Mouse (Mus musculus) bone marrow, adult 2 months (tissue): ENCODE measurements at regions not wholly inside any gene's neighbourhood (a gene's known extent, or its start where the extent isn't known, plus 50 kb on each side); places are given as distances from the start of the nearest gene placed in this dataset.

Source experiments
- H3K27ac ChIP-seq: fragments of 200-500 bp; 2 replicates; pipeline ENCODE4 v1.5.1; 2012; ENCODE audit warnings: low read depth, mild to moderate bottlenecking, control low read depth, inconsistent platforms, low read length; ENCODE audit not compliant: control insufficient read depth, poor library complexity, insufficient read depth
- H3K4me1 ChIP-seq: fragments of 200-500 bp; 2 replicates; pipeline ENCODE4 v1.6.1; 2011; ENCODE audit warnings: low read length; ENCODE audit not compliant: control insufficient read depth, insufficient read depth
- H3K4me3 ChIP-seq: fragments of 200-500 bp; replicated peaks from 2 replicates; pipeline ENCODE3; 2011; ENCODE audit warnings: mild to moderate bottlenecking, low read depth, low read length, control low read depth; ENCODE audit not compliant: control insufficient read depth
- CTCF ChIP-seq: fragments of 200-500 bp; IDR thresholded peaks from 2 replicates; pipeline ENCODE4 v1.5.1; 2011; ENCODE audit warnings: low read length, control low read depth; ENCODE audit not compliant: control insufficient read depth, insufficient read depth
- POLR2A ChIP-seq: fragments of 200-500 bp; IDR thresholded peaks from 2 replicates; pipeline ENCODE4 v1.6.1; 2011; ENCODE audit warnings: low read depth, mild to moderate bottlenecking, control low read depth, low read length, borderline replicate concordance; ENCODE audit not compliant: control insufficient read depth
- WGBS: fragments of 180-500 bp; shearing (Covaris S2); methylation state at CpG from one replicate; pipeline ENCODE4 v1.1.7; 2018; 5-methylcytosine and 5-hydroxymethylcytosine counted together

DNA sequence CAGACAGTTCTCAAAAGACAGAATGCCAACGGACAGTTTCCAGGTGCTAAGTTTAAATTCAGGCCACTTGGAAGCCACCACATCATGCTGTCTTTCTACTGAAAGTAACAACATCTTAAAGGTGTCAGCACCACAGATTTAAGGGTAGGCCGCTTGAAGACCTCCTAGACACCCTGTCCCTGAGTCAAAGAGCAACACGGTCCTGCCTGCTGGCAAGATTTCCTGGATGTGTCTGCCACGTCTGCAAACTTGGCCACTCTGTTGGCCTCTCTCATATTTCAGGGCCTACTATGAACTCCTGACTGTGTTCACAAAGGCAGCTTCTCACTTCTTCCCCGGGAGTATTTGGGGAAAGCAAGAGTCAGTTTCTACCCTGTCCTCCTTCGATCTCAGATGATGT lies 194.7 kb upstream of the Esrrg start:
- 83% methylated on average over 6 of the region's 6 CpGs for WGBS

DNA sequence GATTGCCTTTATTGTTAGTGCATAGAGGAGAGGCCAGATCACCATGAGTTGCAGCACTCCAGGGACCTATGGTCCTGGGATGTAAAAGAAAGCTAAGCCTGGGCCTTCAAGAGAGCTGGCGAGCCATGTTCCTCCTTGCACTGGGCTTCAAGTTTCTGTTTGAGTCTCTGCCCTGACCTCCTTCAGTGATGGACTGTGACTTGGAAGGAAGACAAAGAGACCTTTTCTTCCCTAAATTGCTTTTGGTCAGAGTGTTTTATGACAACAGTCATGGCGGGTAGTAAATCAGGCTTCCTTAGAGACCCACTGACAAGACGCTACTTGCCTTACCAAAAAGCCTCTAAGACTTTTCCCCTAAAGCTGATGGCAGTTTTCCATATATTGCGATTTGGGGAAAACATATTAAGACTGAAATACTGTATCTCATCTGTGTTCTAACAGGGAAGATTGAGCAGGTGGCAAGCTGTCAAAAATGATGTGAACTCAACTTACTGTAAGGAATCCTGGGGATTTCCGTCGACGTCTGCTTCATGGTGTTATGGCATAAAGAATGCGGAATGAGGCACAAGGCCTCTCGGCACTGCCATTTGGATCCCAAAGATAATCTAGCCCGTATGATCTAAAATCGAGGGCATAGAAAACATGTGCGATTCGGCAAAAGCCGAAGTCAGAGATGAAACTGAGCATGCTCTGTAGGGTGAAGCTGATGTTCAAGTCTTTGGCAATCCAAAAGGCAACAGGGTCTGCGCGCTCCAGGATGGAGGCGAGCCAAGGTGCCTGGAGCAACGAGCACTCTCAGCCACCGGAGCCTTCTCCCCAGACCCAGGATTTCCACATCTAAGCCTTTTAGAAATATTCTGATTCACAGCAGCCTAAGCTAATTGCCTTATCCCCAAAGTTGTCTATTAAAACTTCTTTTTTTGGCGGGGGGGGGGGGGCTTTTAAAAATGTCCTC lies 190.1 kb upstream of the Esrrg start:
- H3K27ac ChIP-seq, result no peak overlapping the region
- H3K4me3 ChIP-seq, result no peak overlapping the region
- WGBS, result 82% methylated on average over 20 of the region's 20 CpGs
- TF ChIP-seq CTCF, result no peak
- no peaks in the 10 kb centered on the region for H3K4me1 ChIP-seq

More for the DNA sequence above, 194.7 kb upstream of the Esrrg start:
- Histone ChIP-seq H3K4me1 (no peaks in the 10 kb centered on the region), H3K4me3 (no peak overlapping the region), H3K27ac (no peak overlapping the region)
- TF ChIP-seq POLR2A, result no peak
- TF ChIP-seq CTCF, result no peak

DNA sequence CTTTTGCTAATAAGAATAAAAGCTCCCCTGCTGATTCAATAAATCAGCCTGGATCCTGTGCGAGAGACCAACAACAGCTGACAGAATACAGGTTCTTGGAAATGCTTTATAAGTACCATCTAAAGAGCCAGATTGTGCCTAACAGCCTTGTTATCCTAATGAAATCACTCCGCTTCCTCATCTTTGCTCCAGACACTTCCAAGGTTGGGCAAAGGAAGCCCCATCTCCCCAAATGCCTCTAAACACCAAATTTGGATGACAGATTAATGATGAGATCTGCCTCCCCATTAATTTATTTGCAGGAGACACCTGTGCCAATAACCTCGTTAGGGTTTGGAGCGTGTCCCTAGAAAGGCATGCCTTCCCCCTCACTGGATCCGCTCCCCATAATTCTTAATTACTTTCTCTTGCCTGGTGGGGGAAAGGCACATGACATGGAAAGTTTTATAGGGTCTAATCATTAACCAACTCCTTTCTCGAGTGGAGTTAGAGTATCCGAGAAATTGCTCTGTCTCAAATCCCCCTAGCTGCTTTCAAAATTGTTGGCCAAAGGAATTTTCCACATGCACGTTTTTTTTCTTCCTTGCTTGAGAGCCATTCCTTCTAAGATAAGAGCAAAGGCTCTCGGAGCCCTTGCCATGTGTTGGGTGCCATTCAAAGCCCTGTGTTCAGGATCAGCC lies 179.9 kb upstream of the Esrrg start:
- TF ChIP-seq POLR2A (no peak), CTCF (no peak)
- 77% methylated on average over 9 of the region's 9 CpGs for WGBS
- Histone ChIP-seq H3K4me1 (no peaks in the 10 kb centered on the region), H3K27ac (no peak overlapping the region), H3K4me3 (no peak overlapping the region)

DNA sequence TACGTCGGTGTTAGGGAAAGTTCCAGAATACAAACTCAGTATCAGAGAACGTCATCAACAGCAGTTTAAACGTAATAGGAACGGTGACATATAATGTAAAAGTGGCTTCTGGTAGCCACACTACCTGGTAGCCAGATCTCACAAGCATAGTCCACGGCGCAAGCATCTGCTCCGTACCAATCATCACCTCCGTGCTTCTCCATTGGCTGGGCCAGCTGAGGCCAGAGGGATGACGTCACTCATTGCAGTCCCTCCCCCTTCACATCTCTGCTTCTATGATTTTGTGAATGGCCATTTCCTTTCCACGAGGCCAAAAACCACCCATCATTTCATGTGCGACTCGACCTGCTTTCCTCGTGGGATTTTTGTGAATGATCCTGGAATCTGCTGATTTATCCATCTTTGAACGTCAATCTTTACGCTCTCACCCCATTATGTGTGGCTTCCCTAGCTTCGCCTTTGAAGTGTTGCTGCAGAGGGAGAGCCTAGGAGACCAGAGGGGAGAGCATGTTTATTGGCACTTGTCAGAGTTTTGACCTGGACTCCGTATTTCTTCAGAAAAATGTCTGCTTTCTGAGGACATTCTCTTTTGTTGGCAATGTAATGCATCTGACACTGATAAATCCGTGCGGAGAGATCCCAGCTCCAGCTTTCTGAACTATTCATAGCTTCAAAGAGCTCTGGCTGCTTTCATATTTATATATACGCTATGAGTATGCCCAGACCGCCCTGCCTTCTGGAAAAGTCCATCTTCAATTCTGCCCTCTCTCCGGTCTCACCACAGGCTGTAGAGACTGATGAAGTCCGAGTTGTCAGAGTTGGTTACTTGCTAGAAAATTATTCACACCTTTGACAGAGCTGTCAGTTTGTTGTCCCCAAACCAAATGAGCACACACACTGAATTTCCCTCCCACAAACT lies 174.6 kb upstream of the Esrrg start:
- H3K27ac ChIP-seq, result no peak overlapping the region
- no peaks in the 10 kb centered on the region for H3K4me1 ChIP-seq
- no peak for TF ChIP-seq POLR2A
- no peak for TF ChIP-seq CTCF
- 82% methylated on average over 24 of the region's 24 CpGs for WGBS
- H3K4me3 ChIP-seq, result no peak overlapping the region

GRCm38 (mm10) chr1:187439170-187439914 lies 169.2 kb upstream of the Esrrg start:
- no peaks in the 10 kb centered on the region for H3K4me1 ChIP-seq
- H3K27ac ChIP-seq, result no peak overlapping the region
- no peak for TF ChIP-seq POLR2A
- no peak for TF ChIP-seq CTCF
- H3K4me3 ChIP-seq, result no peak overlapping the region
- 90% methylated on average over 20 of the region's 20 CpGs for WGBS

DNA sequence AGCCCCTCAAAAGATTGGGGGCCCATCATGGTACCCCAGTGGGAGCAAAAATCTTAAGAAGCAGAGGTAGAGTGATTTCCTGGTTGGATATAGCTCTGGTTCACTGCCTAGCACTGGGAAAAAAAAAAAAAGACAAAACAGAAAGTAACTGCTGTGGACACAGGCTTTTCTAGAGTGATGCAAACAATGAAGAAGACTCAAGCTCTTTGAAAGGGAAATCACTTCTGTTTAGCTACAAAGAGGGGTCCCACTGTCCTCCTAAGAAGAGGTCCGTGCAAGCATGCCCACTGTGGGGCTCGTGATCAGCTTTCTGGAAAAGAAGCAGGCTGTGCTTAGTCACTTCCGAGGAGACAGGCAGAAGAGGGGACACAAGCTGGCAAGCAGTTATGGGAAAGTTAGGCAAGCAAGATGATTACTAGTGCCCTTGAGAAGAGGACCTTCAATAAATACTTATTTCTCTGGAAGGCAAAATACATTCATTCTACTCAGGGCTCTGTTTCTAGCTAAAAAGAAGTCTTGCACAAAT lies 166.9 kb upstream of the Esrrg start:
- 63% methylated on average over 3 of the region's 3 CpGs for WGBS
- H3K4me1 ChIP-seq, result no peaks in the 10 kb centered on the region
- TF ChIP-seq CTCF (no peak), POLR2A (no peak)

DNA sequence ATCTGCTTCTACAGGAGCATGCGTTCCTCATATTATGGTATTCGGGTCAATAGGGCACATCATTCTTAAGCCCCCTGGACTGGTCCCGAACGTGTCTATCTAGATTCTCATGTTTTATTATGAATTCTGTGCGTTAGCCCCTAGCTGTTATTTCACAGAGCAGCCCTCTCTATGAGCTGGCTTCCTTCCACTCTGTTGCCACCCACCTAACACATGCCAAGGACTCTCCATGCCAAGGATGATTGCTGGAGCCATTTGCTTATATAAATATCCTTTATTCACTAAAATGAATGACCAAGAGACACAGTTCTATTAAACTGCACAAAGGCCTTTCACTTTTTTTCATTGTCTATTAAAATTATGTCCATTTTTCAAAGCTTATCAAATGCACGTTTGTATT lies 162.1 kb upstream of the Esrrg start:
- no peaks in the 10 kb centered on the region for H3K4me1 ChIP-seq
- H3K4me3 ChIP-seq, result no peak overlapping the region
- TF ChIP-seq POLR2A (no peak), CTCF (no peak)
- H3K27ac ChIP-seq, result no peak overlapping the region
- 76% methylated on average over 6 of the region's 6 CpGs for WGBS

More for the DNA sequence above, 166.9 kb upstream of the Esrrg start:
- no peak overlapping the region for H3K4me3 ChIP-seq
- no peak overlapping the region for H3K27ac ChIP-seq
